Mouse (Mus musculus) hindlimb bud, embryonic 11.5 days (tissue): ENCODE results near the gene Cnih1.
"Not testable (repeated sequence)": the region's sequence is repeated elsewhere in the genome, so short reads cannot be mapped to it uniquely, and the experiment has no call there.

Experiments
- DNase-seq: peaks from one replicate; pipeline ENCODE4 v3.0.0-alpha.2; 2012; ENCODE audit warnings: low read depth, low spot score; ENCODE audit errors: extremely low spot score

Gene Cnih1

DNA sequence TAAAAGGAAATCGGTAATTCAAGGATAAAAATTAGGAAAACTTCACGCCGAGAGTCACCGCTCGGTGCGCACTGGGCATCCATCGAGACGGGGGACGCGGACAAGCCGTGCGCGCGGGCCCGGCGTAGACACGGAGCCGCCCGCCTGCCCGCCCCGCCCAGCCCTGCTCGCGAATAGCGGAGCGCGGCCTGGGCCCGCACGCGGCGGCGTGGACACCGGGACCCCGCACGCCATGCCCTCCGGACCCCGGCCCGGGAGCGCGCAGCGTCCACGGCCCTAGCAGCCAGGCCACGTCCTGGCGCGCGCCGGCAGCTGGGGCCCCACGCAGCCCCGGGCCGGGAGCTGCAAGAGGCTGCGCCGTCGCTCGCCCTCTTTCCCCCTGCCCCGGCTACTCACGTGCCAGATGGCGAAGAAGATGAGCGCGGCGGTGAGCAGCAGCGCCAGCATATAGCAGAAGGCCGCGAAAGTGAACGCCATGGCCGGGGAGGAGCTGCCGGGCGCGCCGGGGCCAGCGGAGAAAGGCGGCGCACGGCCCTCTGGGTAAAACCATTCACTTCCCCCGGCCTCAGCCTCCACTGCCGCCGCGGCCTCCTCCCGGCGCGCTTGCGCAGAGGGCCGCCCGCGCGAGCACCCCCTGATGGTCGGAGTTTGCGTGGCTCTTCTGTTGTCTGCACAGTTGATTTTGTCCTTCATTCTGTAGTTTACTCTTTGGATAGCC, at the start of gene Cnih1:
TSS of gene Cnih1 (minus strand) at position 625 of the 718 bp plus-strand sequence.
- peak; percentile 71 for DNase-seq

DNA sequence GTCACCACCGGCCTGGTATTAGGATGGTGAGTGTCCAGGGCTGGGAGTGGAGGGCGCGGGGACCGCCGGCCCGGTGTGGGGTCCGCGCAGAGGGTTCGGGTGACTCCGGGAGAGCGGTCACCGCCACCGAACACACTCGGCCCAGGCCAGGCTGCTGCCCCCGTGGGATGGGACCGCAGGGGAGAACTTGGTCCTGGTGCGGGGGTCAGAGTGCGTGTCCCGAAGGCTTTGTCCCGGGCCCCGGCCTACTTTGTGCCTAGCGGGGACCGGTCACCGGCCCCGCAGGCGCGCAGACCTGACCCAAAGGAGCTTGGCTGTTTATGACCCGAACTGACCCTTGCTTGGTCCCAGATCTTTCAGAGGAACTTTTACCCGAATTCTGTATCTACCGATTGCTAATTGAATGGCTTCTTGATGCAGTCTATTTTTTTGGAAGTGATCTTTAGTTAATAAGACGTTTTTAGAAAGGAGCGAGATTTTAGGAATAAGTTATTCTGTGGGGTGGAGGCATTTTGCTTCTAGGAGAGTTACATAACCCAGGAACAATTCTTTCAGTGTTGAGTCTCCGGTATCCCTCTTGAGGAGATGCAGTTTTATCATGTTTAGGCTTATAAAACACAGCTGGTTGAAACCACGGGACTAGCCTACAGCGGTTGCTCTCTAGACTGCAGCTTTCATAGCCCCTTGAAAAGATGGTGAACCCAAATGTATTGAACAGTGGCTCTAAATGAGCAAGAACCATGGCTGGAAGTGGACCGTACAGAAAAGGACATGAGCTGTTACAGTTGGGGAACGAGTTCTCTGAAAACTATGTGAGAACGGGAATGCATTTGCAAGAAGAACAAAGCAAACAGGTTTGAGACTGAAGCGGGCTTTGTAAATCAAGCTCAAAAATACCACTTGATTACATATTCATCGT, 44.4 kb upstream of the Cnih1 start:
- DNase-seq, result peak; percentile 18

DNA sequence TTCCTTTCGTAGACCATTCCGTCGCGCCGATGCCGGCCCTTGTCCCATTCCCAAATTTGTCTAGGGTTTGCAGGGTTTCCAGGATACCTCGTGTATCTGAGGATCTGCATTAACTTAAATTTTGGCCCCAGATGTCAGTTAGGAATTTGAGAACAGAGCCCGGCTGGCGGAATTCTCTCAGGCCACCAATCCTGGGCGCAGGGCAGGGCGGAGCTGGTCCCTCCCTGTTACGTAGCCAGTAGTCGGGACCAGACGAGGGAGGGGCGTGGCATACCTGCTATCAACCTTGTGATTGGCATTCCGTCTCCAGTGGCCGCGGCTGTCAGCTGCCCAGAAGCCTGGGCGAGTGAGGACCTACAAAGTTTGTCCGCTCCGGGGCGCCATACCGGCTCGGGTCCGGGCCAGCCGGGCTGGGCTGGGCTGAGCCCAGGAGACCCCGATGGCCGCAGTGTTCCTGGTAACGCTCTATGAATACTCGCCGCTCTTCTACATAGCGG, 43.7 kb upstream of the Cnih1 start, which contains the start of gene Cgrrf1:
TSS of gene Cgrrf1 (plus strand) at position 289 of the 497 bp plus-strand sequence.
- DNase-seq, result peak; percentile 85

DNA sequence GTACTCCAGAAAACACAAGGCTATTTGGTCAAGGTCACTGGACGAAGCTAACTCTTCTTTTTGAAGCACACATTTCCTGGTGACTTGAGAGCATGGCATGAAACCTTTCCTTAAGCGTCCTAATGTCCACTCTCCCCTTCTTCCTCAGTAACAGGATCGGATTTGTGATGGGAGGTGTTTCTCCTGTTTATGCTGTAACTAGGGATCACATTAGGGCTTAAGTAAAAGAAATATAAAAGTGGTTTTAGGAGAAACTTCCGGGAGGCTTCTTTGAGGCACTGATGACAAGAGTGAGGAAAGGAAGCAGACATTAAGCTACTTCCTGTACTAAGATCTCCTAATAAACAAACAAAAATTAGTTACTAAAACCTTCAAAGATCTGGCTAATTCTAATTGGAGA, 43.1 kb upstream of the Cnih1 start:
- peak; percentile 3 for DNase-seq

DNA sequence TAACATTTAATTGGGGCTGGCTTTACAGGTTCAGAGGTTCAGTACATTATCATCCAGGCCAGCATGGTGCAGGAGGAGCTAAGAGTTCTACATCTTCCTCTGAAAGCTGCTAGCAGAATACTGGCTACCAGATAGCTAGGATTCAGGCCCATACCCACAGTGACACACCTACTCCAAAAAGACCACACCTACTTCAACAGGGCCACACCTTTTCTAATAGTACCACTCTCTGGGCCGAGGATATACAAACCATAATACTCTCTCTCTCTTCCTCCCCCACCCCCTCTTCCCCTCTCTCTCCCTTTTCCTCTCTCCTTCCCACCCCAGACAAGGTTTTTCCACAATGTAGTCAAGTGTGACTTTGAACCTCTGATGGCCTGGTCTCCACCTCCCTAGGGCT, 39.2 kb upstream of the Cnih1 start:
- no peak for DNase-seq

DNA sequence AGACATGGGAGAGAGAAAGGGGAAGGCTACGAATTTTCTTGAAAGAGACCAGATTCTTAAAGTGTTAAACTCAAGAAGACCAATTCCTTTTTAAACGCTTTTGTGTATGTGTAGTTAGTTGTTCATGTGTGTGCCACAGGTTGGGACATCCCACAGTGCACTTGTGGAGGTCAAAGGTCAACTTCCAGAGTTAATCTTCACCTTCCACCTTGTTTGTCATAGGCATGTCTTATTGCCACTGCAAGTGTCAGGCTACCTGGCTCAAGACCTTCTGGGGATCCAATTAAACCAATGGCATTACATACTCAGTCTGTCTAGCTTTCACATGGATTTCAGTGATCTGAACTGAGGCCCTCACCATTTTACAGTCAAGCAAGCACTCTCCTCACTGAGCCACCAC, 35.8 kb upstream of the Cnih1 start:
- DNase-seq, result no peak

DNA sequence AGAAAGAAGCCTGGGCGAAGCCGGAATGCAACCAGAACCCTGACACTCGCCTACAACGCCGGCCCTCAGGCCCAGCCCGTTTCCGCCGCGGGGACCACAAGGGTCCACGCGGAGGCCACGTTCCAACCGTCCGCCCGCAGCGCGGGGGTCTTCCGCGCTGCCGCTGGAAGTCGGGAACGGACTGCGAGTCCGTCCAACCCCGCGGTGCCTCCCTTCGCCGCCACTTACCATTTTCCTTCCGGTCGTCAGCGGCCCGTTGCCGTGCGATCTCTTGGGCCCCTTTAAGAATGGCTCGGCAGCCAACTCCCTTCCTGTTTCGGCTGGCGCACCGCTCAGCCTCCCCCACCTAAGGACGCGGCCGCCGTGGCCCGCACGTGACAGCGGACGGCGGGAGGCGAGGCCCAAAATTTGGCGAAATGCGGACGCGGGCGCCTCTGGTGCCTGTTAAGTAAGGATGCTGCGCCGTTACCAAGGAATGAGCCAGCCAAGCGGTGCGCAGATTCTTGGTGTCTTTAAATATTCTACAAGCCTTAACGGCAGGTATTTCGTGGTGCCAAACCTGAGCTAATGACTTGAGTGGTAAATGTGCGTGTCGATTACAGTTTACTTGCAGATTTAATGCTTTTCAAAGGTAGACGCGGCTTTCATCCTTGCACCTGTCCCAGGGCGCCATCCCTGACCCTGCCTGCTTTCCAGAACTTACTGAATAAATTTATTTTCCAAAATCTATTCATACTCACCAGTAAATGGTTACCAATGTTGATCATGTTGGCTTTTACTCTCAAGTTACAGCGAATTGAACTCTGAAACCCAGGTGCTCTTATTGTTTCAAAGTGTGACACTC, 33.9 kb upstream of the Cnih1 start, which contains the start of gene Gmfb:
TSS of gene Gmfb (minus strand) at position 370 of the 844 bp plus-strand sequence.
- DNase-seq, result peak; percentile 54

DNA sequence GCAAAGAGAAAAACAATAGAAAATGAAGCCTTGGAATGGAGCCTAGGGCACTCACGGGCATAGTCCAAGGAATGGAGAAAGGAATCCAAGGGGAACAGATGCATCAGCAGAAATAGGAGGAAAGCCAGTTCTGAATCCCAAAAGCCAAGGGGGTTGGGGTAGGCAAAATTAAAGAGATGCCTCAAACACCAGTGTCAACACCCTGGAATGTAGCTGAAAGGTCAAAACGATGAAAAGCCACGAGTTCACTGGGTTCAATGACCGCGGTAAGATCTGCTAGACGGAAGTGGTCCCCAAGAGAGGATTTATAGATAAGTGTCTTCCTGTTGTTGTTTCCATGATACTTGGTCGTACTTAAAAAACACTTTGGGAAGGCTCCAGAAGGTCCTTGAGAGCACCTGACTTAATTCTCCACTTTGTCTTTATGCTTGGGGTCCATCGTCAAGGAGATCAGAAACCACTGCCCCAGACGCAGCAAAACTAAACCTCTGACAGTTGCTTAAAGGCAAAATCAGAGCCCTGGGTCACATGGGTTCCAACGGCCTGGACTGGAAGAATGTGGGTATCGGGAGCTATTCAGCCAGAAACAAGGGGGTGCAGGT, 33.2 kb upstream of the Cnih1 start:
- DNase-seq, result peak; percentile 12

DNA sequence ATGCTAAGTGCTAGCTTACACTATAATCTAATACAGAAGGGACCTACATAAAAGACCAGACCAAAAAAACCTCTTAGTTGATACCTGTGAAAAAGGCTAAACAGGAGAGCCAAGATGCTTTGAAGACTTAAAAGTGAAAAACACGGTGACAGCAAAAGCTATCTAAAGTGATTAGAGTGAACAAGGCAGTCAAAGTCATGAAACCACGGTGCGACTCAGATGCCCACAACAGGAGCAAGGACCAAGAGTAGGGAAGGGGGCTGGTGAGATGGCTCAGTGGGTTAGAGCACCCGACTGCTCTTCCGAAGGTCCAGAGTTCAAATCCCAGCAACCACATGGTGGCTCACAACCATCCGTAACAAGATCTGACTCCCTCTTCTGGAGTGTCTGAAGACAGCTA, 31.8 kb upstream of the Cnih1 start:
- DNase-seq, result not testable (repeated sequence)

DNA sequence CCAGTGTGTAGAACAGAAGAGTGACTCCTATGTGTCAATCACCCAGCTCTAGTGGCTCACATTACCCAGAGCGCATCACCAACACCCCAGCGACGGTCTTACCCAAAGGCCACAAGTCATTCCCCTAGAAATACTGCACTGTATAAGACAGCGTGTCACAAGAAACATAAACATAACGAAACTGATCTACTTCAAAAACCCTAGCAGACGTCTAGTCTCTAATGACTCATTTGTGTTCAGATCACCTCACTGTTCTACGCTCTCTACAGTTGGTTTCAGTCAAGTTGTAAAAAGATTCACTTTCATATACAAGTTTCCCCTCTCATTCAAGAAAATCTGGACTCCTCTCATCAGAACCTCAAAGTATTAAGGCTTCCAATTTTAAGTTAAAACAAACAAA, 30.5 kb upstream of the Cnih1 start:
- DNase-seq, result no peak

DNA sequence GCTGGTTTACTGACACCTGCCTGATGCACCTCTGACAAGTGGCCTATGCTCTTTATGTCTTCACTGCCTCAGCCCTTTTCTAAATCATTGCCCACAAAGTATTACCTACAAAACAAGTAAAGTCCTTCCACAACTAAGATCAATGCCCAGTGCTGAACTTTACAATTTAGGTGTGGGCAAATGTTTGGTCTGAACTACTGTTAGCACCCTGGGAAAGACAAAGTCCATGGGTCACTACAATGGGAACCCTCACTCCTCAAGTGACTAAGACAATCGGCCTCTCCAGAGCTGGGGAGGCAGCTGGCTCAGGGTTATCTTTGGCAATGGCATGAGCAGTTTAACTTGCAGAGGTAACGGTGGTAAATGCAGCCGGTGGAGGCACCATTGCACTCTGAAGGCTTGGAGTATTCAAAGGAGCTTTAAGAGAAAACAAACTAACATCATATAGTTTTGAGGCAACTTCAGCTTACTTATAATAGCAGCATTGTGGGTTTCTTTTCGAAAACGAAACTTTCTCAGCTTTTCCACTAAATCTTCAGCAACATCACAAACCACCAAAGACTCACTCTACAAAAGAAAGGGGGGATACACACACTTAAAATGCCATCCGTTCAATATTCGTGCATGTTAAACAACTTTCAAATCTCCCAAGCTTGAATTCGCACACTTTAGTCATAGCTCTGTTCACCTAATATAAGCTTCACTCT, 28.9 kb upstream of the Cnih1 start:
- DNase-seq, result no peak

DNA sequence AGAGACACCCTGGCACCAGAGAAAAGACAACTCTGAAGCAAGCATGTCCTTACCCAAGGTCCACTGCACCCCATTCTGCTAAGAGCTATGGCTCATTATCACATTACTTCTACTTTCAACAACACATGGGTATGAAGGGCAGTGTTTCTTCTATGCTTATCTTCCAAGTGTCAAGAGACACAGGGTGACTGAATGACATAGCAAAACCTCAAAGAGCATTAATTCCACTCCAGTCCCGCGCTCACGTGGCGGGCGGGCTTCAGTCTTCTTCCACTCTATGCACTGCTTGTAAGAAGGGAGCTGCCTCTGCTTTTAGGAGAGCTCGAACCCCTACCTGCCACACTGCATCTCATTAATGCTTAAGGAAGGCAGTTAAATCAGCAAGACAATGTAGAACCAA, 27.4 kb upstream of the Cnih1 start:
- DNase-seq, result no peak

DNA sequence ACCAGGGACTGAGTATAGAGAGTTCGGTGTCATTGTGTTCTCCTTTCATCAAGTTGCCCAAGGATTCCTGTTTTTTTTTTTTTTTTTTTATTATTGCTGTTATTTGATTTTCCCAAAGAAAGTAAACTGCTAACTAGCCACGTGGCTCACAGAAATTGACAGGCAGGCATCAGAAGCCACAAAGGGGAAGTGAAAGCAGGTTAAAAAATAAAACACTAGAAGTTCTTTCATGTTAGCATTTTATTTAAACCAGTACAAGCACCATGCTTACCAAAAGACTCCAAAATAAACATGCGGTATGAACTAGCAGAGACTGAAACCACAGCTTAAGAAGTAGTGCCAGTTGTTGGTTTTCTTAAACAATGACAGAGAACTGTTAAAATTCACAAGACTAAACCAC, 19.7 kb upstream of the Cnih1 start:
- no peak for DNase-seq

DNA sequence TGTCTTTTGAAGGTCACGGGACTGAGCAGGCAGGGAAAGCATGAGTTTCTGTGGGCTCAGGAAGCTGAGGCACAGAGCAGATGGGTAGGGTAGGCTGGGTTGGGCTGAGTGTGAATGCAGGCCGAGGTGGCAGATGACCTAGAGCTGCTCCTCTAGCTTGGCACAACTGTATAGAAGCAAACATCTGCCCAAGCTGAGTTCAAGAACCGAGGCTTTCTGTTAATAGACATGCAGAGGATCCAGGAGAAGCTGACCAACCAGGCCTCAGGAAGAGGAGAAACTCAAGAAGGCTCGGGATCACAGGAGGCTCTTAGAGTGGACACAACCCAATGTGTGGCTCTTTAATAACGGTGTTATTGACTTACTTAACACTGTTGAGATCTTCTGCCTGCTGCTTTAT, 18.0 kb upstream of the Cnih1 start:
- DNase-seq, result no peak

DNA sequence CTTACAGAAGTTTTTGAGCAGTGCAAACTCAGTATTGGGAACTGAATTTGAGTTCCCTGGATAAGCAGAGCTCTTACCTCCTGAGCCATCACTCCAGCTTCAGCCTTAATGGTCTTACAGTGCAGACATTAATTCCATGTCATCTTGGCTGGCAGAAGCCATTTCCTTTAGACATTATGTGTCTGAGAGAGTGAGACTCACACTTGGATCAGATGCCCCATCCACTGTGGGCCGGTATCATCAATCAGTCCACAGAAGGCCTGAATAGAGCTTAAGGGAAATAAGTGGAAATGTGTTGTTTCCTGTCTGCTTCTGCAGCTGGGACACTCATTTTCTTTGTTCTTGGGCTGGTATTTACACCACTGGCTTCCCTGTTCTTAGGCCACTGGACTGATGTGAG, 15.6 kb upstream of the Cnih1 start:
- no peak for DNase-seq

DNA sequence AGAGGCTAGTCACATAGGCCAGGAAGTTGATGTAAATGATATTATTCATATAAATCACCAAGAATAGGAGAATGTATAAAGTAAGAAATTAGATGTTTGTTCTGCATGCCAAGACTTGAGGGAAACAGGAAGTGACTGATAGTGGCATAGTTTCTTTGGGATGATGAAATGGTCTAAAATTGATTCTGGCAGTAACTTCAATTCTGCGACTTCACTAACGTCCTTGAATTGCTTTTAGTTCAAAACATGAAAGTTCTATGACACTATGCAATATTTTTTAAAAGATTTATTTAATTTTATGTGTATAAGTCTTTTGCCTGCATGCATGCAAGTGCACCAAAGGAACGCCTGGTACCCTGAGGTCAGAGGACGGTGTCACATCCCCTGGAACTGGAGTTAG, 15.0 kb upstream of the Cnih1 start:
- no peak for DNase-seq

DNA sequence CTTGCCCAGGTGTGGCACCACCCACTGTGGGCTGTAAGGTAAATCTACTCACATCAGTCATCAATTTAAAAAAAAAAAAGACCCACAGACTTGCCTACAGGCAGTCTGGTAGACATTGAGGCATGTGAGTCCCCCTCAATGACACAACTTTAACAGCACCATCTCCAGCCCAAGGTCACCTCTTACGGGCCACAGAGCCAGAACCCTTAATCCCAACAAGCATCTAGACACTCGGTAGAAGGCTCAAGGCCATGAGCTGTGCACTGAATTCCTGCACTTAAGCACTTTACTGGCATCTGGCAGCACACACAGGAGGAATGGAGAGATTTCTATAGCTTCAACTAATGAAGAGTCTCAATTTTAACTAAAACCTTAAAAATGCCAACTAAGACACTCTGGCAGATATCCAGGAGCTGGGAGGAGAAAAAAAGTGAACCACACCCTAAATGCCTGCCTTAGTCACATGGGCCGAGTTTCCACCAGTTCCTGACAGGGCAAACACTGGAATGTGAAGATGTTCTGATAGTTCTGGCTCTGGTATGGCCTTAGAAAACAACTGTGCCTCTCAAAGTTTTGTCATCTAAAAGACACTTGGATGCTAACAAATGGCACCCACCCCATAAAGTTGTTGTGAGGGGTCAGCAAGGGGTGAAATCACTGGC, 12.6 kb upstream of the Cnih1 start:
- no peak for DNase-seq

DNA sequence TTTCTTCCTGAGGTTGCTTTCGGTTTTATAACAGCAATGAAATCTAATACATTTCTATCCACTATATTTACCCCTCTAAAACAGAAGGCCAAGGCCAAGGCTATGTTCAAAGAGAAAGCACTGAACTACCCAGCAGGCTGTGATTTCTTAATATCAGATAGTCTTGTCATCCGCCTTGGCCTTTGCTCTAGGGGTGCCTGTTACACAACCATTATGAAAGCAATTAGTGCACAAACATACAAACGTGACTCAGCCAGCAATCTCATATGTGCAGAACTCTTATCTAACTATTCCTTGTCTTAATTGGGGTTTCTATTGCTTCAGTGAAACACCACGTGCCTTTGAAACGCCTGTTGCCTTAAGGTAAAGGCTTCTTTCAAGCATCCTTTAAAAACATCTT, 5.9 kb upstream of the Cnih1 start:
- DNase-seq, result no peak

DNA sequence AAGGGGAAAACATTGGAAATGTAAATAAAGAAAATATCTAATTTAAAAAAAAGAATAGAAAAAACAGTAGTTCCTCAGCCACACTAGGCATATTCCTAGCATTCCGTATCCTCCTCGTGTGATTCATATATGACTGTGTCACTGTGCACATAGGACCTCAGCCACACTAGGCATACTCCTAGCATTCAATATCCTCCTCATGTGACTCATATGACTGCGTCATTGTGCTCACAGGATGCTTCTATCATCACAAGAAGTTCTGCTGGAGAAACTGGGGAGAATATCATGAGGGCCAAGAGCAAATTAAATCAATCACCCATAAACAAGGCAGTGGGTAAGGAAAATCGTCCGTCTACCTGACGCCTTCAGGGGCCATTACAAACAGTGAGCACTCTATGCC, 2.5 kb upstream of the Cnih1 start:
- DNase-seq, result no peak
